Mouse (Mus musculus) CH12.LX (cell line): Measurements from ENCODE around the gene Aplf. TPM values are rescaled to one million over a fixed set of nuclear protein-coding genes. Genes with fewer than 3 reads are reported as not detected.

Experiments used
- DNase-seq: peaks from one replicate; pipeline ENCODE4 v3.0.0-alpha.2; 2013; ENCODE audit errors: extremely low read depth
- H3K27ac ChIP-seq: 2 replicates; pipeline ENCODE4 v1.5.1; 2012; ENCODE audit warnings: low read depth, mild to moderate bottlenecking, control low read depth, moderate library complexity; ENCODE audit not compliant: insufficient read depth
- H3K27me3 ChIP-seq: replicated peaks from 2 replicates; pipeline ENCODE3; 2012; ENCODE audit warnings: inconsistent platforms
- H3K36me3 ChIP-seq, 2 experiments: replicated peaks in 1 of 2; 2 replicates each; pipeline versions ENCODE3 to v1.6.1; 2012; ENCODE audit warnings: inconsistent platforms in 1 of 2, low read length in 1 of 2, mild to moderate bottlenecking in 1 of 2, mixed read lengths in 1 of 2, moderate library complexity in 1 of 2; ENCODE audit not compliant: control insufficient read depth in 1 of 2, insufficient read depth in 1 of 2
- H3K4me1 ChIP-seq, 2 experiments: 2 replicates each; pipeline ENCODE4 v1.6.1; 2012; ENCODE audit warnings: inconsistent platforms in 1 of 2, moderate library complexity in 1 of 2; ENCODE audit not compliant: insufficient read depth in 2 of 2, control insufficient read depth in 1 of 2
- H3K4me2 ChIP-seq: 2 replicates; pipeline ENCODE4 v1.6.1; 2012; ENCODE audit warnings: low read depth, mild to moderate bottlenecking, control low read depth; ENCODE audit not compliant: poor library complexity, insufficient read depth, severe bottlenecking
- H3K4me3 ChIP-seq, 3 experiments: fragments of 150-350 bp in 1 of 3; sonication (generic) in 1 of 3; replicated peaks in 1 of 3; 2 replicates each; pipeline versions ENCODE3 to v1.5.1; 2011 to 2012; ENCODE audit warnings: low read depth in 2 of 3, low read length in 2 of 3, mild to moderate bottlenecking in 2 of 3, moderate library complexity in 2 of 3, control low read depth in 1 of 3, improper control_type of control experiment in 1 of 3, inconsistent platforms in 1 of 3, mixed read lengths in 1 of 3; ENCODE audit not compliant: poor library complexity in 1 of 3
- H3K79me2 ChIP-seq: replicated peaks from 2 replicates; pipeline ENCODE4 v1.6.1; 2012; ENCODE audit warnings: mild to moderate bottlenecking, moderate library complexity; ENCODE audit not compliant: control insufficient read depth, poor library complexity, insufficient read depth, severe bottlenecking; ENCODE audit errors: extremely low read depth
- H3K9ac ChIP-seq: 2 replicates; pipeline ENCODE4 v1.6.1; 2012; ENCODE audit warnings: low read depth, mild to moderate bottlenecking, control low read depth, moderate library complexity; ENCODE audit not compliant: insufficient read depth
- H3K9me3 ChIP-seq: replicated peaks from 2 replicates; pipeline ENCODE3; 2012; ENCODE audit warnings: low read length, inconsistent platforms, mixed read lengths
- BHLHE40 ChIP-seq: IDR thresholded peaks from 2 replicates; pipeline ENCODE4 v1.6.1; 2011; ENCODE audit warnings: mild to moderate bottlenecking, low read depth, low read length, improper control_type of control experiment
- CTCF ChIP-seq, 2 experiments: IDR thresholded peaks in 1 of 2; conservative IDR thresholded peaks in 1 of 2; 2 replicates each; pipeline ENCODE4 v1.5.1; 2011 to 2012; ENCODE audit warnings: low read depth in 2 of 2, low read length in 2 of 2, improper control_type of control experiment in 1 of 2, inconsistent platforms in 1 of 2, mild to moderate bottlenecking in 1 of 2, moderate library complexity in 1 of 2
- ELF1 ChIP-seq: IDR thresholded peaks from 2 replicates; pipeline ENCODE4 v1.6.1; 2014; ENCODE audit warnings: low read depth, mild to moderate bottlenecking, inconsistent platforms, low read length, improper control_type of control experiment
- GABPA ChIP-seq: IDR thresholded peaks from 2 replicates; pipeline ENCODE4 v1.6.1; 2012; ENCODE audit warnings: low read depth, low read length, improper control_type of control experiment, inconsistent platforms; ENCODE audit not compliant: insufficient replicate concordance
- IRF4 ChIP-seq: IDR thresholded peaks from 2 replicates; pipeline ENCODE4 v1.6.1; 2014; ENCODE audit warnings: low read depth, mild to moderate bottlenecking, inconsistent platforms, low read length, improper control_type of control experiment
- MEF2A ChIP-seq: IDR thresholded peaks from 2 replicates; pipeline ENCODE4 v1.6.1; 2014; ENCODE audit warnings: low read depth, mild to moderate bottlenecking, inconsistent platforms, low read length, improper control_type of control experiment, borderline replicate concordance
- MXI1 ChIP-seq: IDR thresholded peaks from 2 replicates; pipeline ENCODE4 v1.6.1; 2011; ENCODE audit warnings: mild to moderate bottlenecking, low read depth, low read length, improper control_type of control experiment
- MYC ChIP-seq: IDR thresholded peaks from 2 replicates; pipeline ENCODE4 v1.6.1; 2011; ENCODE audit warnings: low read depth, mild to moderate bottlenecking, improper control_type of control experiment, low read length
- NELFE ChIP-seq: IDR thresholded peaks from 2 replicates; pipeline ENCODE4 v1.6.1; 2011; ENCODE audit warnings: low read depth, low read length, improper control_type of control experiment
- SIN3A ChIP-seq: IDR thresholded peaks from 2 replicates; pipeline ENCODE4 v1.6.1; 2012; ENCODE audit warnings: low read length, improper control_type of control experiment, inconsistent platforms
- SMC3 ChIP-seq: IDR thresholded peaks from 2 replicates; pipeline ENCODE4 v1.6.1; 2011; ENCODE audit warnings: low read depth, low read length, improper control_type of control experiment
- UBTF ChIP-seq: IDR thresholded peaks from 2 replicates; pipeline ENCODE4 v1.6.1; 2012; ENCODE audit warnings: low read depth, mild to moderate bottlenecking, inconsistent platforms, low read length, improper control_type of control experiment, moderate library complexity
- ZC3H11A ChIP-seq: IDR thresholded peaks from 2 replicates; pipeline ENCODE4 v1.6.1; 2012; ENCODE audit warnings: low read depth, mild to moderate bottlenecking, inconsistent platforms, low read length, improper control_type of control experiment
- ZKSCAN1 ChIP-seq: IDR thresholded peaks from 2 replicates; pipeline ENCODE4 v1.6.1; 2012; ENCODE audit warnings: low read depth, inconsistent platforms, low read length, improper control_type of control experiment, borderline replicate concordance
- dilution Hi-C: fragments of 300-500 bp; cut with MboI; formaldehyde crosslinking; loops from 2 replicates; pipeline ENCODE4 v1.14.3; 2020; ENCODE audit warnings: low sequenced_read_pairs; ENCODE audit not compliant: extremely low pct_unique_long_range_greater_than_20kb, extremely low pct_ligation_motif_present
- in situ Hi-C: fragments of 300-500 bp; cut with MboI; formaldehyde crosslinking; loops from 3 replicates; pipeline ENCODE4 v1.14.3; 2019; ENCODE audit warnings: low sequenced_read_pairs, low pct_ligation_motif_present, low pct_unique_long_range_greater_than_20kb, mixed read lengths
- polyA plus RNA-seq: library from polyadenylated mRNA; unstranded; fragments of >175 nt; gene quantifications from 2 replicates; pipeline ENCODE4 v1.2.1, GENCODE M21; 2012; ENCODE audit warnings: low read depth; ENCODE audit not compliant: insufficient read length
- total RNA-seq, 2 experiments: library from RNA; depleted of rRNA; stranded (reverse); fragments of 300-350 nt in 1 of 2; fragments of >200 nt in 1 of 2; gene quantifications; 2 replicates each; pipeline ENCODE4 v1.2.3; 2012 to 2014

Aplf gene
- total and polyA plus RNA-seq, 3 experiments: 10.3 to 15.8 (median 11.1) TPM

GRCm38 (mm10) chr6:87668733-87669132 is 3.3 kb downstream of the Aplf start:
- Histone ChIP-seq H3K9ac (no peak overlapping the region), H3K27ac (no peak overlapping the region), H3K79me2 (no peaks in the 10 kb centered on the region), H3K4me1 (peaks cover 0 to 23% of the 10 kb centered on the region in 2 experiments; a peak in 2 of 4 replicates), H3K4me2 (no peak overlapping the region), H3K36me3 (peaks cover 3 to 12% of the 10 kb centered on the region in 2 experiments), H3K27me3 (no peaks in the 10 kb centered on the region), H3K9me3 (peaks cover 2% of the 10 kb centered on the region), H3K4me3 (no peak overlapping the region)
- no peak for DNase-seq
- in situ Hi-C loops (loop anchor here (25.0 kb wide), 1 partner anchor 206 kb away; no protein-coding TSS in a partner anchor), dilution Hi-C loops (no loop called here)
- TF ChIP-seq ZC3H11A: no peak
- TF ChIP-seq SMC3: no peak
- no peak for TF ChIP-seq ZKSCAN1
- no peak for TF ChIP-seq MXI1

- no peaks in the 10 kb centered on the region for H3K79me2 ChIP-seq
- DNase-seq: no peak
- peaks cover 2% of the 10 kb centered on the region for H3K9me3 ChIP-seq
- in situ Hi-C loops: loop anchor here (25.0 kb wide), 1 partner anchor 206 kb away; no protein-coding TSS in a partner anchor
- peaks cover 3 to 16% of the 10 kb centered on the region in 2 experiments for H3K36me3 ChIP-seq
- TF ChIP-seq BHLHE40 (no peak), ELF1 (no peak), GABPA (no peak), ZC3H11A (no peak), IRF4 (no peak), SMC3 (no peak), UBTF (no peak), CTCF (conservative IDR thresholded peaks at IDR 0.05 in 1 of 2, IDR thresholded peaks at IDR 0.05 in 1 of 2; ENCODE audit: low read depth in 2 of 2, low read length in 2 of 2) (no peak), MXI1 (no peak), MYC (no peak), MEF2A (no peak), NELFE (no peak), SIN3A (no peak)
- TF ChIP-seq, all 38 proteins: peak for 0
- peaks cover 0 to 18% of the 10 kb centered on the region in 2 experiments; a peak in 2 of 4 replicates for H3K4me1 ChIP-seq
- H3K27ac ChIP-seq: no peak overlapping the region
- no peak overlapping the region for H3K4me3 ChIP-seq
- no peak overlapping the region for H3K4me2 ChIP-seq
- dilution Hi-C loops: no loop called here
- H3K27me3 ChIP-seq: no peaks in the 10 kb centered on the region
- H3K9ac ChIP-seq: no peak overlapping the region
Observed at GRCm38 (mm10) chr6:87667804-87668203, 4.2 kb downstream of the Aplf start.
